Mouse (Mus musculus) ovary, adult 18-20 months (tissue): ENCODE data around the gene Grin2a.

ENCODE experiments used
- DNase-seq: peaks from one replicate; pipeline ENCODE4 v3.0.0; 2022; ENCODE audit warnings: low spot score, mixed read lengths

Grin2a gene

DNA sequence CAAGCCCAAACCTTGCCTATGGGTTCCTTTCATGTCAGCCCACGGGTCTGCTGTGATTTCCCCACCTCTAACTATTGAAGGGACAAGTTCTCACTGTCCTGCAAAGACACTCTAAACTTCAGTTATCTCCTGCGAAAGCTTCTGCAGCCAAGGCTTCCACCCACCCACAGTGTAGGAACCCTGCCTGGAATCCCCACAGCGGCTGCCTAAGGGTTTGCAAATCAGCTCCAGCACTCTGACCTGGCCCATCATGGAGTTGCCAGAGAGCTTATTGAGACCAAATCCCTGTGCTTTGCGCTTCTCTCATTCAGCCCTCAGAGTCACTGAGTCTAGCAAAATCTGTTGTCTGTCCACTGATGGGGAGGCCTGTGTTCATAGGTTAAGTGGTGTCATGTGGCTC lies 130.3 kb downstream of the Grin2a start:
- no peak for DNase-seq

DNA sequence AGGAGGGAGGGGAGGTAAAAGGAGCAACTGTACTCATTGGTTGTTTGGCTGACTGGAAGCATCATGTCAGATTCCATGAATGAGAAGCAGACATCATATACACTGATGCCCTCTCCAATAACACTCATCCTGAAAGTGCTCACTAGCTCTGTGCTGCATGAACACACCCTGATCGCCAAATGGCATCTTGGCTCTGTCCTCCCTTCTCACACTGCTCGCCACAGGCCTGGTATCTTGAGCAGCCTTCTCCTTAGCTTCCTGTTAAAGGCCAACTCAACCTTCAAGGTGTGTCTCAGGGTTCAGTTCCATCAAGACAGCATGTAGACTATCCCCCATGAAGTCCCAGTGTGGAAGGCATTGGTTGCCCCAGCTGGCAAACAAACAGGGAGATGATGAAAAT lies 137.6 kb downstream of the Grin2a start:
- DNase-seq: no peak

DNA sequence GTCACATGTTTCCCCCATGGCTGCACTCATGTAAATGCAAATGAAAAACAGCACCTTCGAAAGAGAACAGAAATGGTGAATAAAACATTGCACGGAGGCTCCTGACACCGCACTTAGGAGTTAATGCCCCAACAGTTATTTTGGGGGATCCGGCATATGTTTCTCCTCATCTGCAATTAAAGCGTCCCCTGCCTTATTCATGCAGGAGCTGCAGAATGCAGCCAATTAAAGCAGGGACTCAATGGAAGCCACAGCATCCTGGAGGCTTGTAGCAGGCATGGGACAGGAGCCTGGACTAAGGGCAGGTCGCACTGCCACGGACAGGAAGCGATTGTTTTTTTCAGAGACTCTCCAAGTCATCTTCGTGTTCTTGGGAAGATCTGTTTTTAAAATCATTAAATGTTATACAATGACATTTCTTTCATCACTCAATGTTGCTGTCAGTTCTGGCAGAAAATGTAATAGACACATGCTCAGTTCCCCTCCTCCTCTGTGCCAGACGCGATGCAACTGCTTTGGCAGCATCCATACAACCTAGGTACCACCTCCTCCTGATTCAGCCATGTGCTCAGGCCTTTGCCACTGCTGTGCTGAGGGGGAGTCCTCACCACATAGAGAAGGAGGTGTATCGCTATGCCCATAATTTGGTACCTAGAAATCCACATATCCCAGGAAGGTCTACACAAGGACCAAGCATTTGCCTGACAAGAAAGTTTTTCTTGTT lies 143.9 kb downstream of the Grin2a start:
- no peak for DNase-seq

DNA sequence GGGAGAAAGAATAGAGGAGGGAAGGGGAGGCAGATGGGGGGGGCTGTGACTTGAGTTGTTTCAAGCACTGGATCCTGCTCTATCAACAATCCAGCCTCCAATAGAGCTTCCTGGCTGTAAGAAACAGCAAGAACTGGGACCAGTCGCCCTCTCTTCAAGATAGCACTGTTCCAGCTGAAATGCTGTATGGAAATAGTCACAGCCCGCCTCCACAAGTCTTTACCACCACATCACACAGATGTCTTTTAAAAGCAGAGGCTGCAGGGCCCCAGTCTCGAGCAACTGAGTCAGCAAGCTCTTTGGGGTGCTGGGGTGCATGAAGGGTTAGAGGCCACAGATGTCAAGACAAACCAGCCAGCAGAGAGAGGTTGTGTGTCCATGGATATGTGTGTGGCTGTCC lies 153.9 kb downstream of the Grin2a start:
- DNase-seq: no peak

GRCm38 (mm10) chr16:9836542-9836941 lies 158.8 kb downstream of the Grin2a start:
- DNase-seq: no peak

- DNase-seq: no peak
Measured at GRCm38 (mm10) chr16:9834236-9834635, 161.1 kb downstream of the Grin2a start.

- no peak for DNase-seq
Measured at GRCm38 (mm10) chr16:9825110-9825483, 170.3 kb downstream of the Grin2a start.

- no peak for DNase-seq
Measured at GRCm38 (mm10) chr16:9824436-9825109, 170.8 kb downstream of the Grin2a start.

GRCm38 (mm10) chr16:9823686-9824085 lies 171.7 kb downstream of the Grin2a start:
- DNase-seq: no peak

GRCm38 (mm10) chr16:9819508-9819907 lies 175.9 kb downstream of the Grin2a start:
- no peak for DNase-seq

- no peak for DNase-seq
Measured at GRCm38 (mm10) chr16:9801338-9801737, 194.0 kb downstream of the Grin2a start.

- DNase-seq: no peak
Measured at GRCm38 (mm10) chr16:9800221-9800620, 195.1 kb downstream of the Grin2a start.

- DNase-seq: no peak
Measured at GRCm38 (mm10) chr16:9792976-9793375, 202.4 kb downstream of the Grin2a start.

GRCm38 (mm10) chr16:9786261-9786660 lies 209.1 kb downstream of the Grin2a start:
- DNase-seq: no peak

GRCm38 (mm10) chr16:9785821-9786220 lies 209.5 kb downstream of the Grin2a start:
- no peak for DNase-seq

DNA sequence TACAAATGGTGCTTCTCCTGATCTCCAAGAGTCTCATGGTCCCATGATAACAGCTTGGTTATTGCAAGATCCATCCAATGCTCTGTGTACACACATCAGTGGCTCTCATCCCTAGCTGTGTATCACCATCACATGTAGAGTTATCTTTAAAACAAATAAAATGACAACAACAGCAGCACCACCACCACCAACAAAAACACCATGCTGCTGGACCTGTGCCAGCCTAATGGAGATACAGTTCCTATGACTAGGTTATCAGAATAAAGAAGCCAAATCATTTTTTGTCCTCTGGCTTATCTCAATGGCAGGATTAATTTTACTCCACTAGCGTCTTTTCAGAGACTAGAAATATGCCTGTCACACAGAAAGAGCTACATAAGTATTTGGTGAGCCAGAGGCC lies 226.4 kb downstream of the Grin2a start:
- DNase-seq: no peak

- no peak for DNase-seq
Measured at GRCm38 (mm10) chr16:9768356-9768755, 227.0 kb downstream of the Grin2a start.

GRCm38 (mm10) chr16:9767946-9768345 lies 227.4 kb downstream of the Grin2a start:
- no peak for DNase-seq

GRCm38 (mm10) chr16:9764086-9764485 lies 231.3 kb downstream of the Grin2a start:
- DNase-seq: no peak

GRCm38 (mm10) chr16:9760347-9760746 lies 235.0 kb downstream of the Grin2a start:
- DNase-seq: no peak

GRCm38 (mm10) chr16:9756849-9757248 lies 238.5 kb downstream of the Grin2a start:
- DNase-seq: no peak

- DNase-seq: no peak
Measured at GRCm38 (mm10) chr16:9754061-9754460, 241.3 kb downstream of the Grin2a start.

DNA sequence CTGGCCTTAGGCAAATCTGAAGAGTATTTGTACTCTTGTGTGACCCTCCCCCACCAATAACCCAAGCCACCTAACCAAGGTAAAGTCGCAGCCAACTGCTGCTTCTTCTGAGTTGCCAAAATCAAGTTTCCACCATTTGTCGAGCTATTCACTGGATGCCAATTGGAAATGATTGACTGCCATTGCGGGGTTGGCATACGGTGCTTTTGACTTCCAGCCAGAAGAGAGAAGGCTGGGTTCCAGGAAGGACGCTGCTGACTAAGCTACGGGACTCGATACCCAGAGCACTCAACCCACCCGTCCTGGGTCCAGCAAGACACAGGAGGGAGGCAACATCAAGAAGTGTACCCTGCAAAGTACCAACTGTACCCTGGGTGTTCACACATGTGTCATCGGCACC lies 242.3 kb downstream of the Grin2a start:
- DNase-seq: no peak

GRCm38 (mm10) chr16:9752600-9752999 lies 242.8 kb downstream of the Grin2a start:
- no peak for DNase-seq
